Mouse (Mus musculus): ENCODE measurements around the gene C2cd2. TPM values are rescaled to one million over a fixed set of nuclear protein-coding genes. Genes with fewer than 3 reads are reported as not detected.
"Not testable (repeated sequence)": the region's sequence is repeated elsewhere in the genome, so short reads cannot be mapped to it uniquely, and the experiment has no call there.

Gene C2cd2
- total and polyA plus RNA-seq, 3 experiments, result 9.8 to 19.7 (median 10.4) TPM

- H3K9me3 ChIP-seq (replicated peaks), result no peaks in the 10 kb centered on the region
- peaks cover 24% of the 10 kb centered on the region; the same call in 1 of the 2 replicates for H3K4me1 ChIP-seq (ENCODE audit: insufficient read depth, low read depth, low read length)
- no peaks in the 10 kb centered on the region for H3K27me3 ChIP-seq (ENCODE audit: insufficient read depth, low read length)
- H3K4me3 ChIP-seq (ENCODE audit: low read depth, low read length), result no peak overlapping the region
- H3K36me3 ChIP-seq (replicated peaks), result peaks cover 77% of the 10 kb centered on the region
- no peak for TF ChIP-seq CTCF (IDR thresholded peaks at IDR 0.05; ENCODE audit: low read depth, low read length)
- TF ChIP-seq GATA1 (IDR thresholded peaks at IDR 0.05; ENCODE audit: borderline replicate concordance, low read length), result no peak
- TF ChIP-seq TAL1 (conservative IDR thresholded peaks at IDR 0.05; ENCODE audit: low read depth, low read length), result no peak
- no peak for TF ChIP-seq POLR2AphosphoS5 (IDR thresholded peaks at IDR 0.05; ENCODE audit: insufficient replicate concordance, low read depth, low read length)
- no peak for TF ChIP-seq GATA2 (IDR thresholded peaks at IDR 0.05; ENCODE audit: borderline replicate concordance, low read depth, low read length)
- DNase-seq (ENCODE audit: low spot score) (no peak), ATAC-seq (ENCODE audit: extremely low read depth, insufficient number of reproducible peaks, low FRiP score, poor library complexity, severe bottlenecking) (no peak)
Observed at GRCm38 (mm10) chr16:97952371-97952770, 10.0 kb downstream of the C2cd2 start.

DNA sequence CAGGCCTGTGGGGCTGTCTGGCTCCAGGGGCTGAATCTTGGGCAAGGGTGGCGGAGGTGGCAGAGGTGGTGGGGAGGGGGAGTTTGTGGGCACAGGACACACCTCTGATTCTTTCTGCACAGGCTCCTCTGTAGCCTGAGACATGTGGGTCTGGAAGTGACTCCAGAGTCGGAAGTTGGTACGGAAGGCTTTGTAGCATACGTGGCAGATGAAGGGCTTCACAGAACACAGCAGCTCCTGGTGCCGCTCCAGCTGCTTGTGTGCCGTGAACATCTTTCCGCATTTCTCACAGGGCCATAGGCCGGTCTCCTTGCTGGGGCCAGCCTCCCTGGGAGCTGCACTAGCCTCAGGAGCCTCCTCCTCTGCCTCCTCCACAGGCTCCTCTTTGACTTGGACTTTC is 12.3 kb downstream of the C2cd2 start:
- TF ChIP-seq GATA1 (IDR thresholded peaks at IDR 0.05; ENCODE audit: borderline replicate concordance, low read length), result no peak
- Histone ChIP-seq H3K9me3 (replicated peaks) (no peaks in the 10 kb centered on the region), H3K4me3 (ENCODE audit: low read depth, low read length) (no peak overlapping the region), H3K36me3 (replicated peaks) (peaks cover 60% of the 10 kb centered on the region), H3K27me3 (ENCODE audit: insufficient read depth, low read length) (no peaks in the 10 kb centered on the region), H3K4me1 (ENCODE audit: insufficient read depth, low read depth, low read length) (peaks cover 23% of the 10 kb centered on the region)
- ATAC-seq (ENCODE audit: extremely low read depth, insufficient number of reproducible peaks, low FRiP score, poor library complexity, severe bottlenecking) (no peak), DNase-seq (ENCODE audit: low spot score) (no peak)

DNA sequence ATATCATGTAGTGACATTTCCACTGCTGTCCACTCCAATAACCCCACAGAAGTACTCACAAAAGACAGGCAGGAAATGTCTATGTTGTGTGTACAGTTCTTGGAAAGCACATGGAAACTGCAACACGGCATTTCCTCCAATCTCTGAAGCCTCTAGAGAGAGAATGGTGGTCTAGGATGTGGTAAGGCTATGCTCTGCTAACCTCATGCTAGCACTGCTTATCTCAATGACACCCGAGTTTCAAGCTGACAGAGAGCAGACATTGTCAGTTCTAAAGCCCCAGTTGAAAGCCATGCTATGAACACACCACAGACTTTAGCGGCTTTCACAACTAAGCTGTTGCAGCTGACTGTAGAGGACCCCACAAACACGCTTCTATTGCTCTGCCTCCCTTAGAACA is 13.6 kb downstream of the C2cd2 start:
- H3K9me3 ChIP-seq (replicated peaks), result no peaks in the 10 kb centered on the region
- no peaks in the 10 kb centered on the region for H3K27me3 ChIP-seq (ENCODE audit: insufficient read depth, low read length)
- no peak for DNase-seq (ENCODE audit: low spot score)
- TF ChIP-seq POLR2AphosphoS5 (IDR thresholded peaks at IDR 0.05; ENCODE audit: insufficient replicate concordance, low read depth, low read length) (no peak), TAL1 (conservative IDR thresholded peaks at IDR 0.05; ENCODE audit: low read depth, low read length) (no peak), GATA2 (IDR thresholded peaks at IDR 0.05; ENCODE audit: borderline replicate concordance, low read depth, low read length) (no peak), GATA1 (IDR thresholded peaks at IDR 0.05; ENCODE audit: borderline replicate concordance, low read length) (no peak), CTCF (IDR thresholded peaks at IDR 0.05; ENCODE audit: low read depth, low read length) (no peak)
- no peak overlapping the region for H3K4me3 ChIP-seq (ENCODE audit: low read depth, low read length)
- H3K4me1 ChIP-seq (ENCODE audit: insufficient read depth, low read depth, low read length), result peaks cover 20% of the 10 kb centered on the region
- H3K36me3 ChIP-seq (replicated peaks), result peaks cover 49% of the 10 kb centered on the region
- ATAC-seq (ENCODE audit: extremely low read depth, insufficient number of reproducible peaks, low FRiP score, poor library complexity, severe bottlenecking), result no peak; the same call in 1 of the 2 replicates

- not testable (repeated sequence) for DNase-seq (ENCODE audit: low spot score); H3K4me3 ChIP-seq (ENCODE audit: low read depth, low read length); H3K27me3 ChIP-seq (ENCODE audit: insufficient read depth, low read length); H3K9me3 ChIP-seq (replicated peaks); H3K4me1 ChIP-seq (ENCODE audit: insufficient read depth, low read depth, low read length); ATAC-seq (ENCODE audit: extremely low read depth, insufficient number of reproducible peaks, low FRiP score, poor library complexity, severe bottlenecking)
- peaks cover 31% of the 10 kb centered on the region for H3K36me3 ChIP-seq (replicated peaks)
Observed at GRCm38 (mm10) chr16:97946993-97947392, 15.4 kb downstream of the C2cd2 start.

DNA sequence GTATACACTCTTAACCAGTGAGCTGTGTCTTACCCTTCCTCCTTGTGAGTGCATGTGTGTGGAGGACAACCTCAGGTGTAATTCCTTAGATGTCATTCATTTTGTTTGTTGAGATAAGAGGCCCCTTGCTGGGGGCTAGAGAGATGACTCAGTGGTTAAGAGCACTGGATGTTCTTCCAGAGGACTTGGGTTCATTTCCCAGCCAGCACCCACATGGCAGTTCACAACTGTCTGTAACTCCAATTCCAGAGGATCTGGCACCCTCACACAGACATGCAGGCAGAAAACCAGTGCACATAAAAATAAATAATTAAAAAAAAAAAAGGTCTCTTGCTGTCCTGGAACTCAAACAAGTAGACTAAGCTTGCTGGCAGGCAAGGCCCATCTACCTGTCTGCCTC is 20.6 kb downstream of the C2cd2 start:
- no peak for TF ChIP-seq CTCF (IDR thresholded peaks at IDR 0.05; ENCODE audit: low read depth, low read length)
- TF ChIP-seq GATA2 (IDR thresholded peaks at IDR 0.05; ENCODE audit: borderline replicate concordance, low read depth, low read length), result no peak
- no peak for TF ChIP-seq POLR2AphosphoS5 (IDR thresholded peaks at IDR 0.05; ENCODE audit: insufficient replicate concordance, low read depth, low read length)
- TF ChIP-seq GATA1 (IDR thresholded peaks at IDR 0.05; ENCODE audit: borderline replicate concordance, low read length), result no peak
- TF ChIP-seq TAL1 (conservative IDR thresholded peaks at IDR 0.05; ENCODE audit: low read depth, low read length), result no peak
- Histone ChIP-seq H3K4me1 (ENCODE audit: insufficient read depth, low read depth, low read length) (no peaks in the 10 kb centered on the region), H3K36me3 (replicated peaks) (no peaks in the 10 kb centered on the region), H3K27me3 (ENCODE audit: insufficient read depth, low read length) (peaks cover 6% of the 10 kb centered on the region; the same call in 1 of the 2 replicates), H3K9me3 (replicated peaks) (no peaks in the 10 kb centered on the region), H3K4me3 (ENCODE audit: low read depth, low read length) (no peak overlapping the region)
- DNase-seq (ENCODE audit: low spot score) (no peak), ATAC-seq (ENCODE audit: extremely low read depth, insufficient number of reproducible peaks, low FRiP score, poor library complexity, severe bottlenecking) (no peak)

DNA sequence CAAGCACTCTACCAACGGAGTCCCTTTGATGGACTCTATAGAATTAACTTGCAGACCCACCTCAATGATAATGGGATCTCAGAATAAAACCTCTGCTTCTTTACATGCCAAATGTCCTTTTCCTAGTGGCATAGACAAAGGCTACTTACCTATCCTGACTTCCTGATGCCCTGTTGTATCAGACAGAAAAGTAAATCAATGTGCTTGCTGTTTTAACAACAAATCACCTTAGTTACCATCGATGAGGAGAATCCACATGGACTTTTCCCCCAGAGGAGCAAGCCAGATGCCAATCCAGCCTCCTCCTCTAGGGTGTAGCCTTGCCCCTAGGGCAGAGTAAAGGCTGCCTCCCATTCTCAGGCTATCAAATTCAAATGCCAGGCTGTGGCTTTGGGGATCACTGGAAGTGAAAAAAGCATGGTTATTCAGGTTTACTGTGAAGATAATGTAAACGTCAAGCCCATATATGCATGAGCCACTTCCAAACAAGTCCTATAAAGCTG is 21.9 kb downstream of the C2cd2 start:
- DNase-seq (ENCODE audit: low spot score) (no peak), ATAC-seq (ENCODE audit: extremely low read depth, insufficient number of reproducible peaks, low FRiP score, poor library complexity, severe bottlenecking) (no peak)
- no peak overlapping the region for H3K4me3 ChIP-seq (ENCODE audit: low read depth, low read length)
- no peaks in the 10 kb centered on the region for H3K9me3 ChIP-seq (replicated peaks)
- no peaks in the 10 kb centered on the region for H3K4me1 ChIP-seq (ENCODE audit: insufficient read depth, low read depth, low read length)
- H3K36me3 ChIP-seq (replicated peaks), result no peaks in the 10 kb centered on the region
- TF ChIP-seq TAL1 (conservative IDR thresholded peaks at IDR 0.05; ENCODE audit: low read depth, low read length), result no peak
- H3K27me3 ChIP-seq (ENCODE audit: insufficient read depth, low read length), result peaks cover 6% of the 10 kb centered on the region; the same call in 1 of the 2 replicates

GRCm38 (mm10) chr16:97935815-97936214 is 26.6 kb downstream of the C2cd2 start:
- H3K36me3 ChIP-seq (replicated peaks), result no peaks in the 10 kb centered on the region
- H3K4me1 ChIP-seq (ENCODE audit: insufficient read depth, low read depth, low read length), result no peaks in the 10 kb centered on the region
- TF ChIP-seq GATA2 (IDR thresholded peaks at IDR 0.05; ENCODE audit: borderline replicate concordance, low read depth, low read length) (no peak), CTCF (IDR thresholded peaks at IDR 0.05; ENCODE audit: low read depth, low read length) (no peak), GATA1 (IDR thresholded peaks at IDR 0.05; ENCODE audit: borderline replicate concordance, low read length) (no peak), POLR2AphosphoS5 (IDR thresholded peaks at IDR 0.05; ENCODE audit: insufficient replicate concordance, low read depth, low read length) (no peak), TAL1 (conservative IDR thresholded peaks at IDR 0.05; ENCODE audit: low read depth, low read length) (no peak)
- H3K9me3 ChIP-seq (replicated peaks), result no peaks in the 10 kb centered on the region
- H3K4me3 ChIP-seq (ENCODE audit: low read depth, low read length), result no peak overlapping the region
- DNase-seq (ENCODE audit: low spot score) (no peak), ATAC-seq (ENCODE audit: extremely low read depth, insufficient number of reproducible peaks, low FRiP score, poor library complexity, severe bottlenecking) (no peak)
- H3K27me3 ChIP-seq (ENCODE audit: insufficient read depth, low read length), result peaks cover 25% of the 10 kb centered on the region
